Mouse (Mus musculus): ENCODE results near the gene Cep78. TPM values are rescaled to one million over a fixed set of nuclear protein-coding genes. Genes with fewer than 3 reads are reported as not detected.
A peak's percentile ranks its signal among the peaks of the same experiment; 100 is the strongest.

The Cep78 gene
- total RNA-seq, 2 experiments from 2014 or later = 10.3 to 11.6 TPM

GRCm38 (mm10) chr19:15982926-15983738 lies 1.7 kb downstream of the Cep78 start:
- intact Hi-C loops (cut with DNase I) = no loop called here
- DNase-seq (ENCODE audit: low spot score in 2 of 2) = no peak

- intact Hi-C loops (cut with DNase I) = no loop called here
These were observed 2.9 kb downstream of the Cep78 start for GRCm38 (mm10) chr19:15981861-15982260.

GRCm38 (mm10) chr19:15973365-15973764 lies 11.4 kb downstream of the Cep78 start:
- no peak for DNase-seq (ENCODE audit: low spot score in 2 of 2)
- intact Hi-C loops (cut with DNase I) = no loop called here

More at GRCm38 (mm10) chr19:15981861-15982260, 2.9 kb downstream of the Cep78 start:
- DNase-seq (ENCODE audit: low spot score in 2 of 2) = peak; percentile 57 to 62

GRCm38 (mm10) chr19:15965082-15965481 lies 19.7 kb downstream of the Cep78 start:
- DNase-seq (ENCODE audit: low spot score in 2 of 2) = peak; percentile 38 to 67
- intact Hi-C loops (cut with DNase I) = loop anchor here (5.0 kb wide), 2 partner anchors 98 to 1983 kb away; no protein-coding TSS in a partner anchor

- DNase-seq (ENCODE audit: low spot score in 2 of 2) = no peak
- intact Hi-C loops (cut with DNase I) = loop anchor here (5.0 kb wide), 1 partner anchor 42 kb away; no protein-coding TSS in a partner anchor
These were observed 20.3 kb downstream of the Cep78 start for GRCm38 (mm10) chr19:15964533-15964932.

GRCm38 (mm10) chr19:15963011-15963695 lies 21.6 kb downstream of the Cep78 start:
- no peak for DNase-seq (ENCODE audit: low spot score in 2 of 2)
- intact Hi-C loops (cut with DNase I) = loop anchor here (5.0 kb wide), 1 partner anchor 41 kb away; no protein-coding TSS in a partner anchor

GRCm38 (mm10) chr19:15962313-15962712 lies 22.5 kb downstream of the Cep78 start:
- DNase-seq (ENCODE audit: low spot score in 2 of 2) = no peak
- intact Hi-C loops (cut with DNase I) = loop anchor here (5.0 kb wide), 1 partner anchor 40 kb away; no protein-coding TSS in a partner anchor

- intact Hi-C loops (cut with DNase I) = no loop called here
- DNase-seq (ENCODE audit: low spot score in 2 of 2) = no peak
These were observed 34.6 kb downstream of the Cep78 start for GRCm38 (mm10) chr19:15950225-15950624.

- DNase-seq (ENCODE audit: low spot score in 2 of 2) = no peak
- intact Hi-C loops (cut with DNase I) = no loop called here
These were observed 35.9 kb downstream of the Cep78 start for GRCm38 (mm10) chr19:15948867-15949266.

GRCm38 (mm10) chr19:15948426-15948825 lies 36.4 kb downstream of the Cep78 start:
- intact Hi-C loops (cut with DNase I) = no loop called here
- no peak for DNase-seq (ENCODE audit: low spot score in 2 of 2)

GRCm38 (mm10) chr19:15947237-15947636 lies 37.6 kb downstream of the Cep78 start, which contains the start of gene Psat1:
Gene Psat1, minus strand, starts transcription at chr19:15947337.
- intact Hi-C loops (cut with DNase I) = no loop called here
- no peak for DNase-seq (ENCODE audit: low spot score in 2 of 2)

- peak in 1 of 2 experiments; percentile 58 for DNase-seq (ENCODE audit: low spot score in 2 of 2)
- intact Hi-C loops (cut with DNase I) = no loop called here
These were observed 38.1 kb downstream of the Cep78 start for GRCm38 (mm10) chr19:15946663-15947062.

- DNase-seq (ENCODE audit: low spot score in 2 of 2) = no peak
- intact Hi-C loops (cut with DNase I) = no loop called here
These were observed 41.7 kb downstream of the Cep78 start for GRCm38 (mm10) chr19:15943117-15943423.

- DNase-seq (ENCODE audit: low spot score in 2 of 2) = no peak
- intact Hi-C loops (cut with DNase I) = no loop called here
These were observed 42.2 kb downstream of the Cep78 start for GRCm38 (mm10) chr19:15942421-15943116.

GRCm38 (mm10) chr19:15941399-15941798 lies 43.4 kb downstream of the Cep78 start:
- intact Hi-C loops (cut with DNase I) = no loop called here
- no peak for DNase-seq (ENCODE audit: low spot score in 2 of 2)

GRCm38 (mm10) chr19:15925719-15926045 lies 59.1 kb downstream of the Cep78 start:
- intact Hi-C loops (cut with DNase I) = no loop called here

GRCm38 (mm10) chr19:15924866-15925718 lies 59.7 kb downstream of the Cep78 start:
- intact Hi-C loops (cut with DNase I) = loop anchor here (5.0 kb wide), 1 partner anchor 37 kb away; no protein-coding TSS in a partner anchor

More at GRCm38 (mm10) chr19:15925719-15926045, 59.1 kb downstream of the Cep78 start:
- peak; percentile 65 to 67 for DNase-seq (ENCODE audit: low spot score in 2 of 2)

GRCm38 (mm10) chr19:15924181-15924865 lies 60.5 kb downstream of the Cep78 start:
- DNase-seq (ENCODE audit: low spot score in 2 of 2) = peak; percentile 59 to 71
- intact Hi-C loops (cut with DNase I) = loop anchor here (5.0 kb wide), 1 partner anchor 38 kb away; no protein-coding TSS in a partner anchor

More at GRCm38 (mm10) chr19:15924866-15925718, 59.7 kb downstream of the Cep78 start:
- DNase-seq (ENCODE audit: low spot score in 2 of 2) = peak; percentile 88 to 94

All from left cerebral cortex, postnatal 25 days (tissue).